Comparison of ENCODE assay signal across 22 mouse cellular contexts in genomic region chr10:40964546-40964945, GRCm38 (mm10).
DNase-seq lines count a peak whose midpoint lies in the region; ATAC-seq and TF ChIP-seq lines count a peak whose summit lies in the region.
"Had no signal": no experiment of that assay in that cellular context is flagged by ENCODE, and none has a peak within 500 bp of the region (broad histone marks: within the 10 kb centered on the region; RNA-seq: fewer than 3 reads in every experiment).

No protein-coding gene starts in this region.

- WGBS in midbrain, postnatal 0 days: 25% methylated on average over 4 of the region's 4 CpGs
- WGBS in midbrain, embryonic 10.5 days: 41% methylated on average over 4 of the region's 4 CpGs

- no peak for TF ChIP-seq CTCF in layer of hippocampus, adult 2 months (conservative IDR thresholded peaks at IDR 0.05)
- no peak for TF ChIP-seq CTCF in midbrain, postnatal 0 days (IDR thresholded peaks at IDR 0.05)

- no peaks in the 10 kb centered on the region for H3K36me3 ChIP-seq in midbrain, postnatal 0 days (ENCODE audit: insufficient read depth, low read length)
- no peaks in the 10 kb centered on the region for H3K36me3 ChIP-seq in midbrain, embryonic 10.5 days
- H3K36me3 ChIP-seq: embryonic facial prominence, embryonic 15.5 days; forebrain, embryonic 10.5 days; stomach, embryonic 15.5 days had no signal

- H3K4me1 ChIP-seq in midbrain, postnatal 0 days (ENCODE audit: insufficient read depth, low read length): no peaks in the 10 kb centered on the region
- peaks cover 19% of the 10 kb centered on the region for H3K4me1 ChIP-seq in midbrain, embryonic 10.5 days

- no peaks in the 10 kb centered on the region for H3K27me3 ChIP-seq in midbrain, postnatal 0 days (ENCODE audit: insufficient read depth, low read length)
- H3K27me3 ChIP-seq in midbrain, embryonic 10.5 days (ENCODE audit: low read depth, poor library complexity, severe bottlenecking): no peaks in the 10 kb centered on the region
- H3K27me3 ChIP-seq: embryonic facial prominence, embryonic 15.5 days; stomach, embryonic 15.5 days had no signal

- H3K4me2 ChIP-seq in midbrain, postnatal 0 days (ENCODE audit: low read depth, low read length, poor library complexity, severe bottlenecking): no peak overlapping the region
- H3K4me2 ChIP-seq: embryonic facial prominence, embryonic 15.5 days; heart, embryonic 11.5 days; stomach, embryonic 15.5 days had no signal

- peak; percentile 26 to 37 for DNase-seq in cerebellum, postnatal 36 days
- no peak for DNase-seq in cerebellum, adult 8-10 months
- DNase-seq in layer of hippocampus, adult 2 months (ENCODE audit: low spot score in 2 of 2): peak in 1 of 2 experiments; percentile 50
- DNase-seq in layer of hippocampus, adult 11-12 months (ENCODE audit: low spot score): no peak
- peak; percentile 31 for DNase-seq in midbrain, postnatal 0 days (ENCODE audit: low spot score)
- DNase-seq in midbrain, embryonic 10.5 days (ENCODE audit: low spot score): no peak
- peak; percentile 37 to 62 for DNase-seq in right cerebral cortex, postnatal 36 days (ENCODE audit: low spot score in 2 of 2)
- DNase-seq in thymus, postnatal 14 days: no peak
- DNase-seq: adrenal gland, postnatal 25 days; embryo, embryonic 11 days; kidney, adult 8-10 months; kidney, postnatal 4 days; liver; liver, postnatal 0 days; lung, postnatal 14 days had no signal

- ATAC-seq in midbrain, postnatal 0 days (ENCODE audit: low FRiP score): no peak
- ATAC-seq: inflammation-experienced regulatory T-cells, adult 6 months; liver, postnatal 0 days; Patski had no signal

- peak overlapping the region; percentile 51; the same call in 1 of the 2 replicates for H3K27ac ChIP-seq in layer of hippocampus, adult 2 months
- H3K27ac ChIP-seq in midbrain, postnatal 0 days (ENCODE audit: low read depth, low read length): no peak overlapping the region
- no peak overlapping the region for H3K27ac ChIP-seq in midbrain, embryonic 10.5 days (replicated peaks)
- H3K27ac ChIP-seq: embryonic facial prominence, embryonic 15.5 days; forebrain, embryonic 10.5 days; stomach, embryonic 15.5 days had no signal

- no peaks in the 10 kb centered on the region for H3K9me3 ChIP-seq in midbrain, postnatal 0 days (ENCODE audit: low read length)
- no peaks in the 10 kb centered on the region for H3K9me3 ChIP-seq in midbrain, embryonic 10.5 days (replicated peaks)
- H3K9me3 ChIP-seq: embryonic facial prominence, embryonic 15.5 days; forebrain, embryonic 10.5 days; stomach, embryonic 15.5 days had no signal

- no peak overlapping the region for H3K9ac ChIP-seq in midbrain, postnatal 0 days (replicated peaks; ENCODE audit: low read length, poor library complexity, severe bottlenecking)
- H3K9ac ChIP-seq: embryonic facial prominence, embryonic 15.5 days; liver, postnatal 0 days; stomach, embryonic 15.5 days had no signal

- no peak overlapping the region for H3K4me3 ChIP-seq in layer of hippocampus, adult 2 months
- no peak overlapping the region for H3K4me3 ChIP-seq in midbrain, postnatal 0 days (ENCODE audit: low read depth, low read length)
- no peak overlapping the region for H3K4me3 ChIP-seq in midbrain, embryonic 10.5 days
- H3K4me3 ChIP-seq: embryonic facial prominence, embryonic 15.5 days; forebrain, embryonic 10.5 days; megakaryocyte, embryonic 14.5 days; stomach, embryonic 15.5 days had no signal

Comparison
In these comparisons a context has a peak if more than half of its experiments do, and no peak if none do; other contexts are left out.
1. DNase-seq: peak in cerebellum, postnatal 36 days (2 of 2), midbrain, postnatal 0 days (single experiment) and right cerebral cortex, postnatal 36 days (2 of 2); none in cerebellum, adult 8-10 months (single experiment), layer of hippocampus, adult 11-12 months (single experiment), midbrain, embryonic 10.5 days (single experiment) and thymus, postnatal 14 days (single experiment).